Mouse (Mus musculus): ENCODE results near the gene Olfr354.

- TF ChIP-seq GATA1 (IDR thresholded peaks at IDR 0.05; ENCODE audit: borderline replicate concordance, low read length) (no peak), FLI1 (IDR thresholded peaks at IDR 0.05; ENCODE audit: low read length) (no peak)
Observed at GRCm38 (mm10) chr2:36897114-36897513, 8.4 kb upstream of the Olfr354 start.

All from megakaryocyte, embryonic 14.5 days (primary cell).